Mouse (Mus musculus): Measurements from ENCODE around the gene Zscan18. TPM values are rescaled to one million over a fixed set of nuclear protein-coding genes. Genes with fewer than 3 reads are reported as not detected.
A peak's percentile ranks its signal among the peaks of the same experiment; 100 is the strongest.
"Not testable (repeated sequence)": the region's sequence is repeated elsewhere in the genome, so short reads cannot be mapped to it uniquely, and the experiment has no call there.

The Zscan18 gene
- 4.7 and 5.9 TPM in 2 replicates for polyA plus RNA-seq (2015; fragmentation: Nextera tagmentation; extraction: Ambion mirVana)

DNA sequence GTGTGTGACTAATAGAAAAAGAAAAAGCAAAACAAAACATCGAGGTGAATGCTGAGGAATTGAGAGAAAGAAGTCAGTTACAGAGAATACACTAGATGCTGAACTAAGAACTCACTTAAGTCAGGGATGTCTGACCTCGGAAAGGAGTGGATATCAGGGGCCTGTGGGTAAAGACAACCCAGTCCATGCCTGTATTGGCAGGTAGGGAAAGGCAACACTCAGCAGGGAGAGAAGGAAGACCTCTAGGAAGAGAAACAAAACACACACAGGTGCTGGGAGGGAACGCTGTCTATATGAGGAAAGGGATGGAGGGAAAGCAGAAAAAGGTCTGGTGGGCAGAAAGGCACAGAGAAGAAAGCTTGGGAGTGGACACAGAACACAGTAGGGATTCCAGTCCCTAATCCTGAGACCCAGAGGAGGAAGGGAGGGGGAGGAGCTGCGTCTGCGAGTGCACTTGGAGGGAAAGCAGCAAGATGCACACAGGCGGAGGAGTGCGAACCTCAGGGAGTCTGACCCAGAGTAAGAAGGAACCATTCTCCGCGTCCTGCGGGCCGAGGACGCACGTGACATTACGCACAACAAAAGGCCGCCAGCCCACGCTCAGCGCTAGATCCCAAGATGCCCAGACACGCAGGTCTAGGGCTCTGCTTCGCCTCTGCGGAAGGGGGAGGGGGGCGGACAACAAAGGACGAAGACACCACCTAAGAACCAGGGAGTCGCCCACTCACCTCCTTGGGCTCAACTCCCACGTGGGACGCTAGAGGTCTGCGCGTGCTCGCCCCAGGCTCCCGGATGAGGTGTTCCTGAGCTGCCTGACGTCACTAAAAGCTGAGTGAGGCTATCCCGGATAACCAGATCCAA is at the start of gene Zscan18:
Zscan18 (minus strand) TSS at position 770 of the 861 bp plus-strand sequence.
- 5% methylated on average over 31 of the region's 31 CpGs for WGBS
- Histone ChIP-seq H3K9ac (peak within 1 kb of the TSS; percentile 63), H3K36me3 (peaks cover 22% of the 10 kb centered on the region; the same call in 1 of the 2 replicates), H3K4me1 (replicated peaks) (peaks cover 11% of the 10 kb centered on the region; the same call in 1 of the 2 replicates), H3K27me3 (no peaks in the 10 kb centered on the region), H3K9me3 (replicated peaks) (no peaks in the 10 kb centered on the region), H3K27ac (peak within 1 kb of the TSS; percentile 52), H3K4me3 (peak within 1 kb of the TSS; percentile 56), H3K4me2 (peak within 1 kb of the TSS; percentile 69)
- peak; percentile 91 for ATAC-seq (replicated peaks; ENCODE audit: insufficient number of reproducible peaks, insufficient read depth, low FRiP score, low read depth)

DNA sequence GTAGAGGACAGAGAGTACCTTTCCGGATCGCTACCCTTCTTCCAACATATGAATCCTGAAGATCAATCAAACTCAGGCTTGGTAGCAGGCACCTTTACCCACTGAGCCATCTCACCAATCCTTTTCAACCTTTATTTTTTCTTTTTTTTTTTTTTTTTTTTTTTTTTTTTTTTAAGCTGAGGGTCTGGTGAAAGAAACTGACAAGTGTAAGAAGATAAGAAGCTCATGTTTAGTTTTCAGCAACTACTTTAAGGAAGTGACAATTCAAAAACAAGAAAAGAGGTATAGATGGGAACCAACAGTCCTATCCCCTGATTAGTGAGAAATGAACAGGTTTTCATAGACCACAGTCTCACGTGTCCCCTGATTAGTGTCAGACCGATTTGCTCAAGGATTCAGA is 32.3 kb upstream of the Zscan18 start:
- Histone ChIP-seq H3K4me1 (replicated peaks) (peaks cover 6% of the 10 kb centered on the region; the same call in 1 of the 2 replicates), H3K4me2 (peak overlapping the region; percentile 73), H3K9me3 (replicated peaks) (peaks cover 29% of the 10 kb centered on the region), H3K4me3 (peak overlapping the region; percentile 63), H3K36me3 (peaks cover 47% of the 10 kb centered on the region), H3K9ac (no peak overlapping the region), H3K27me3 (no peaks in the 10 kb centered on the region), H3K27ac (no peak overlapping the region)
- no peak for ATAC-seq (replicated peaks; ENCODE audit: insufficient number of reproducible peaks, insufficient read depth, low FRiP score, low read depth)
- WGBS: 92% methylated on average over 4 of the region's 4 CpGs

- Histone ChIP-seq H3K27me3 (no peaks in the 10 kb centered on the region), H3K4me3 (peak overlapping the region; percentile 63), H3K4me2 (peak overlapping the region; percentile 73), H3K9ac (peak overlapping the region; percentile 60), H3K27ac (peak overlapping the region; percentile 78), H3K4me1 (replicated peaks) (peaks cover 6% of the 10 kb centered on the region; the same call in 1 of the 2 replicates), H3K36me3 (peaks cover 42% of the 10 kb centered on the region), H3K9me3 (replicated peaks) (peaks cover 25% of the 10 kb centered on the region)
- 36% methylated on average over 13 of the region's 13 CpGs for WGBS
- ATAC-seq (replicated peaks; ENCODE audit: insufficient number of reproducible peaks, insufficient read depth, low FRiP score, low read depth): peak; percentile 16; the same call in 1 of the 2 replicates
Observed at GRCm38 (mm10) chr7:12835193-12835671, 31.8 kb upstream of the Zscan18 start.

- Histone ChIP-seq H3K27ac (peak within 1 kb of the TSS; percentile 78), H3K9me3 (replicated peaks) (peaks cover 20% of the 10 kb centered on the region), H3K36me3 (peaks cover 35% of the 10 kb centered on the region), H3K4me3 (peak within 1 kb of the TSS; percentile 63), H3K27me3 (no peaks in the 10 kb centered on the region), H3K9ac (peak within 1 kb of the TSS; percentile 60), H3K4me1 (replicated peaks) (peaks cover 6% of the 10 kb centered on the region; the same call in 1 of the 2 replicates), H3K4me2 (peak within 1 kb of the TSS; percentile 73)
- ATAC-seq (replicated peaks; ENCODE audit: insufficient number of reproducible peaks, insufficient read depth, low FRiP score, low read depth): peak; percentile 96
- 2% methylated on average over 47 of the region's 47 CpGs for WGBS
Observed at GRCm38 (mm10) chr7:12834162-12835120, 31.0 kb upstream of the Zscan18 start, which contains the start of gene Zfp110. TSS of gene Zfp110 (plus strand) at chr7:12834761.

DNA sequence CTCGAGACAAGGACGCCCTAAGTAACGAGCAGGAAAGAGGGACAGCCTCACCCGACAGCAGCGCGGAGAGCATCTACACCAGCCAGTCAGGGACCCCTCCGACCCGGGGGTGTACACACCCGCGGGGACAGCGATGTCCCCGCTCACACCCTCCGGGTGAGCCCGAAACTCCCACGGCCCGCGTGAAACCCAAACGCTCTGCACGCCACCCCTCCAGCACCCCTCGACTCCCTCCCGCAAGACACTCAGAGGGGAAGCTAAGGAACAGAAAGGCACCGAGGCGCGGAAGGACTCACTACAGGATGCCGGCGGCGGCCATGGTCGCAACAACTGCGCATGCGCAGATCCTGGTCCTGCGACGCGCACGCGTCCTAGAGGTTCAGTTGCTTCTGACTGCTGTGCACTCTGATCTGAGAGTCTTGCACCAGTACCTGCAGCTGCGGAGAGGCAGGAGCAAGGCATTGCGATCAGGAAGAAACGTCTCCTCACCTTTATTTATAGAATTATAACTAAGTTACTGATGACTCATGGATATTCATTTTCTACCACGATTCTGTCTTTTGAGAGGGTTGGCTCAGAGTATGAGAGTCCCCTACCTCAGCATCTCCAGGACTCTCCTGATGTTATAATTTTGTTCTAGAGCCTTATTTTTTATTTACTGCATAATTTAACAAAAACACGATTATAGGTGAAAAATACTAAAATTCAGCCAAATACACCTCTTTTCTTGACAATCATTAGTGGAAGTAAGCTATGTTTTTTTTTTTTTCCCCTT is 15.3 kb upstream of the Zscan18 start, which contains the start of gene Zfp329:
Zfp329 (minus strand) TSS at position 338 of the 775 bp plus-strand sequence.
- Histone ChIP-seq H3K4me3 (peak within 1 kb of the TSS; percentile 81), H3K27ac (peak within 1 kb of the TSS; percentile 79), H3K27me3 (no peaks in the 10 kb centered on the region), H3K36me3 (peaks cover 18% of the 10 kb centered on the region), H3K4me2 (peak within 1 kb of the TSS; percentile 74), H3K9me3 (replicated peaks) (no peaks in the 10 kb centered on the region), H3K4me1 (replicated peaks) (peaks cover 6% of the 10 kb centered on the region), H3K9ac (peak within 1 kb of the TSS; percentile 80)
- under 1% methylated on average over 40 of the region's 40 CpGs for WGBS
- peak; percentile 95 for ATAC-seq (replicated peaks; ENCODE audit: insufficient number of reproducible peaks, insufficient read depth, low FRiP score, low read depth)

DNA sequence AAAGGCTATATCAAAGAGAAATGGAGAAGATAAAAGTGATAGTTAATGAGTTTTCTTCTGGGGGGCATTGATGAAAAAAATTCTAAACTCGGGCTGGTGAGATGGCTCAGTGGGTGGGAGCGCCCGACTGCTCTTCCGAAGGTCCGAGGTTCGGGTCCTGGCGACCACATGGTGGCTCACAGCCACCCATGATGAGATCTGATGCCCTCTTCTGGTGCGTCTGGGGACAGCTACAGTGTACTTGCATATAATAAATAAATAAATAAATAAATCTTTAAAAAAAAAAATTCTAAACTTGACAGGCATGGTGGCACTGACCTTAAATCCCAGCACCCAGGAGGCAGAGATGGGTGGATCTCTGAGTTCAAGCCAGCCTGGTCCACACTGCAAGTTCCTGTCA is 12.1 kb upstream of the Zscan18 start:
- no peaks in the 10 kb centered on the region for H3K27me3 ChIP-seq
- no peak for ATAC-seq (replicated peaks; ENCODE audit: insufficient number of reproducible peaks, insufficient read depth, low FRiP score, low read depth)
- H3K9ac ChIP-seq: no peak overlapping the region
- no peak overlapping the region for H3K4me3 ChIP-seq
- no peak overlapping the region for H3K4me2 ChIP-seq
- peaks cover 44% of the 10 kb centered on the region for H3K36me3 ChIP-seq
- H3K9me3 ChIP-seq (replicated peaks): peaks cover 18% of the 10 kb centered on the region
- H3K27ac ChIP-seq: no peak overlapping the region
- 94% methylated on average over 8 of the region's 8 CpGs for WGBS
- peaks cover 6% of the 10 kb centered on the region for H3K4me1 ChIP-seq (replicated peaks)

DNA sequence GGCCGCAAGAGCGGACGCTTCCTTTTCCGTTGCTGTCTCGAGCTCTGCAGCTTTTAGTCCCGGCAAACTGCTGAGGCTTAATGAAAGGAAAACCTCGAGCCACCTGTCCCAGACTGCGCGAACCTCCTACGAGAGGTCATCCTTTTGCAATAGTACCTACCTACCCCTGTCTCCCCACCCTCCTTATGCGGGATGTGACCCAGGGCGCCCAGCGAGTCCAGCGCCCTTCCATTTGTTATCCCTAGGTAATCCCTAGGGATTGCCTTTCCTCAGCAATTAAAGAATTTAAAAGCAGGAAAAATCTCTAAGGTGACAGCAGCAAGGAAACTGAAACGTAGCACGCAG is 264 bp upstream of the Zscan18 start:
- peak overlapping the region; percentile 56 for H3K4me3 ChIP-seq
- peak overlapping the region; percentile 52 for H3K27ac ChIP-seq
- H3K4me1 ChIP-seq (replicated peaks): peaks cover 11% of the 10 kb centered on the region; the same call in 1 of the 2 replicates
- H3K9me3 ChIP-seq (replicated peaks): peaks cover 4% of the 10 kb centered on the region; the same call in 1 of the 2 replicates
- peak overlapping the region; percentile 63 for H3K9ac ChIP-seq
- peak; percentile 69; the same call in 1 of the 2 replicates for ATAC-seq (replicated peaks; ENCODE audit: insufficient number of reproducible peaks, insufficient read depth, low FRiP score, low read depth)
- WGBS: under 1% methylated on average over 16 of the region's 16 CpGs
- H3K36me3 ChIP-seq: peaks cover 26% of the 10 kb centered on the region
- H3K27me3 ChIP-seq: no peaks in the 10 kb centered on the region
- H3K4me2 ChIP-seq: peak overlapping the region; percentile 69

GRCm38 (mm10) chr7:12799554-12799953 is 3.9 kb downstream of the Zscan18 start:
- H3K27me3 ChIP-seq: no peaks in the 10 kb centered on the region
- no peak overlapping the region for H3K4me3 ChIP-seq
- peaks cover 11% of the 10 kb centered on the region; the same call in 1 of the 2 replicates for H3K4me1 ChIP-seq (replicated peaks)
- peaks cover 5% of the 10 kb centered on the region; the same call in 1 of the 2 replicates for H3K9me3 ChIP-seq (replicated peaks)
- peak overlapping the region; percentile 3; the same call in 1 of the 2 replicates for H3K4me2 ChIP-seq
- no peak overlapping the region for H3K9ac ChIP-seq
- ATAC-seq (replicated peaks; ENCODE audit: insufficient number of reproducible peaks, insufficient read depth, low FRiP score, low read depth): no peak
- peak overlapping the region; percentile 40 for H3K27ac ChIP-seq
- WGBS: 48% methylated on average over 1 of the region's 1 CpGs
- peaks cover 11% of the 10 kb centered on the region; the same call in 1 of the 2 replicates for H3K36me3 ChIP-seq

DNA sequence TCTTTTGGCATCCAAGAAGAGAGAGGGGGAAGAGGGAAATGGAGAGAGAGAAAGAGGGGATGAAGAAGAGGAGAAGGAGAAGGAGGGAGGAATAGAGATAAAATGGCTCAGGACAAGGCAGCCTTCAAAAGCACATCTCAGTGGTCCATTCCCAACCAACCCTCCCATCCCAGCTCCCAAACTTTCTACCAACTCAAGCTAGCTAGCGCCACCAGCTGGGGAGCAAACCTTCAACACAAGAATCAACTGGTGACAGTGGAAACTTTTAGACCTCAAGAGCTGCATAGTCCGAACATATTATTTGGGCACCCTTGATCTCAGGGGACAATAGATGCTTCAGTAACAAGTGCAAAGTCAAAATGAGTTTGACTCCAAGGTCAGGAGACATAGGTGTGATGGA is 5.5 kb downstream of the Zscan18 start:
- no peak overlapping the region for H3K4me2 ChIP-seq
- peaks cover 11% of the 10 kb centered on the region; the same call in 1 of the 2 replicates for H3K36me3 ChIP-seq
- no peak overlapping the region for H3K4me3 ChIP-seq
- H3K9ac ChIP-seq: no peak overlapping the region
- H3K4me1 ChIP-seq (replicated peaks): peaks cover 7% of the 10 kb centered on the region; the same call in 1 of the 2 replicates
- WGBS: 66% methylated on average over 2 of the region's 2 CpGs
- no peaks in the 10 kb centered on the region for H3K27me3 ChIP-seq
- ATAC-seq (replicated peaks; ENCODE audit: insufficient number of reproducible peaks, insufficient read depth, low FRiP score, low read depth): no peak
- H3K9me3 ChIP-seq (replicated peaks): peaks cover 5% of the 10 kb centered on the region; the same call in 1 of the 2 replicates
- no peak overlapping the region for H3K27ac ChIP-seq

- ATAC-seq (replicated peaks; ENCODE audit: insufficient number of reproducible peaks, insufficient read depth, low FRiP score, low read depth); H3K9ac ChIP-seq; H3K4me2 ChIP-seq; H3K4me1 ChIP-seq (replicated peaks); H3K27ac ChIP-seq; H3K9me3 ChIP-seq (replicated peaks); H3K36me3 ChIP-seq; H3K27me3 ChIP-seq; H3K4me3 ChIP-seq: not testable (repeated sequence)
- 83% methylated on average over 11 of the region's 11 CpGs for WGBS
Observed at GRCm38 (mm10) chr7:12792624-12793023, 10.8 kb downstream of the Zscan18 start.

Data from heart, embryonic 15.5 days (tissue).